Mouse (Mus musculus) stomach, postnatal 0 days (tissue): ENCODE results near the gene 2210408I21Rik. TPM values are rescaled to one million over a fixed set of nuclear protein-coding genes. Genes with fewer than 3 reads are reported as not detected.

ENCODE experiments used
- ATAC-seq: fragments of 200-750 bp; cut with Nextera tagmentation; 2 replicates; pipeline ENCODE4 v1.8.0; 2017; ENCODE audit not compliant: low FRiP score, low TSS enrichment
- DNase-seq: peaks from one replicate; pipeline ENCODE4 v3.0.0-alpha.2; 2016; ENCODE audit warnings: low spot score
- H3K27ac ChIP-seq: fragments of 300-500 bp; sonication (generic); replicated peaks from 2 replicates; pipeline ENCODE4 v1.5.1; 2014; ENCODE audit warnings: mild to moderate bottlenecking, control low read depth
- H3K27me3 ChIP-seq: fragments of 300-500 bp; sonication (generic); 2 replicates; pipeline ENCODE4 v1.6.1; 2014; ENCODE audit warnings: low read length; ENCODE audit not compliant: control insufficient read depth, insufficient read depth
- H3K36me3 ChIP-seq: fragments of 300-500 bp; sonication (generic); 2 replicates; pipeline ENCODE4 v1.6.1; 2014; ENCODE audit warnings: low read length, mixed read lengths; ENCODE audit not compliant: control insufficient read depth, insufficient read depth
- H3K4me1 ChIP-seq: fragments of 300-500 bp; sonication (generic); replicated peaks from 2 replicates; pipeline ENCODE4 v1.6.1; 2014; ENCODE audit warnings: antibody characterized with exemption; ENCODE audit not compliant: control insufficient read depth, insufficient read depth
- H3K4me2 ChIP-seq: fragments of 300-500 bp; sonication (generic); replicated peaks from 2 replicates; pipeline ENCODE4 v1.6.1; 2014; ENCODE audit warnings: low read depth, mild to moderate bottlenecking, control low read depth, moderate library complexity
- H3K4me3 ChIP-seq: fragments of 300-500 bp; sonication (generic); 2 replicates; pipeline ENCODE4 v1.5.1; 2014; ENCODE audit warnings: low read depth, low read length, control low read depth
- H3K9ac ChIP-seq: fragments of 300-500 bp; sonication (generic); 2 replicates; pipeline ENCODE4 v1.6.1; 2014; ENCODE audit warnings: mild to moderate bottlenecking, low read length, control low read depth, mixed read lengths
- H3K9me3 ChIP-seq: fragments of 300-500 bp; sonication (generic); 2 replicates; pipeline ENCODE4 v1.6.1; 2016; ENCODE audit warnings: low read length; ENCODE audit not compliant: control insufficient read depth
- CTCF ChIP-seq: IDR thresholded peaks from 2 replicates; pipeline ENCODE4 v1.5.1; 2016; ENCODE audit warnings: antibody characterized with exemption, low read depth, mild to moderate bottlenecking, moderate library complexity
- EP300 ChIP-seq: optimal IDR thresholded peaks from 2 replicates; pipeline ENCODE3; 2016; ENCODE audit warnings: antibody characterized with exemption
- WGBS: fragments of 180-500 bp; shearing (Covaris S2); extraction: QIAGEN DNeasy Blood & Tissue Kit; methylation state at CpG from one replicate; pipeline ENCODE4 v1.1.7; 2014; 5-methylcytosine and 5-hydroxymethylcytosine counted together
- polyA plus RNA-seq: library from polyadenylated mRNA; unstranded; fragments of >200 nt; fragmentation: Nextera tagmentation; extraction: Ambion mirVana; gene quantifications from 2 replicates; pipeline ENCODE4 v1.2.1, GENCODE M21; 2015

Gene 2210408I21Rik
- polyA plus RNA-seq, 1 experiment from 2014 or later = 4.7 TPM

GRCm38 (mm10) chr13:77262715-77263338, 127.5 kb downstream of the 2210408I21Rik start:
- H3K4me2 ChIP-seq = no peak overlapping the region

GRCm38 (mm10) chr13:77263400-77264179, 128.2 kb downstream of the 2210408I21Rik start:
- DNase-seq (no peak), ATAC-seq (no peak)

More at GRCm38 (mm10) chr13:77262715-77263338, 127.5 kb downstream of the 2210408I21Rik start:
- 37% methylated on average over 3 of the region's 3 CpGs for WGBS
- Histone ChIP-seq H3K4me3 (no peak overlapping the region), H3K4me1 (no peaks in the 10 kb centered on the region), H3K27me3 (no peaks in the 10 kb centered on the region), H3K27ac (no peak overlapping the region), H3K9me3 (no peaks in the 10 kb centered on the region), H3K36me3 (no peaks in the 10 kb centered on the region), H3K9ac (no peak overlapping the region)
- TF ChIP-seq CTCF = no peak
- TF ChIP-seq EP300 = no peak
- DNase-seq = no peak
- no peak for ATAC-seq

GRCm38 (mm10) chr13:77264481-77264880, 129.1 kb downstream of the 2210408I21Rik start:
- TF ChIP-seq CTCF (no peak), EP300 (no peak)
- Histone ChIP-seq H3K9me3 (no peaks in the 10 kb centered on the region), H3K4me1 (no peaks in the 10 kb centered on the region), H3K27me3 (no peaks in the 10 kb centered on the region), H3K4me3 (no peak overlapping the region), H3K27ac (no peak overlapping the region), H3K36me3 (no peaks in the 10 kb centered on the region), H3K4me2 (no peak overlapping the region), H3K9ac (no peak overlapping the region)
- no peak for DNase-seq
- 55% methylated on average over 1 of the region's 1 CpGs for WGBS
- ATAC-seq = no peak

More at GRCm38 (mm10) chr13:77263400-77264179, 128.2 kb downstream of the 2210408I21Rik start:
- Histone ChIP-seq H3K9ac (no peak overlapping the region), H3K9me3 (no peaks in the 10 kb centered on the region), H3K4me1 (no peaks in the 10 kb centered on the region), H3K27ac (no peak overlapping the region), H3K4me2 (no peak overlapping the region), H3K27me3 (no peaks in the 10 kb centered on the region), H3K36me3 (no peaks in the 10 kb centered on the region), H3K4me3 (no peak overlapping the region)
- WGBS = 69% methylated on average over 7 of the region's 7 CpGs
- no peak for TF ChIP-seq EP300
- TF ChIP-seq CTCF = no peak

- Histone ChIP-seq H3K9ac (no peak overlapping the region), H3K36me3 (no peaks in the 10 kb centered on the region), H3K9me3 (no peaks in the 10 kb centered on the region), H3K4me2 (no peak overlapping the region), H3K27ac (no peak overlapping the region), H3K27me3 (no peaks in the 10 kb centered on the region), H3K4me1 (no peaks in the 10 kb centered on the region), H3K4me3 (no peak overlapping the region)
- DNase-seq (no peak), ATAC-seq (no peak)
- TF ChIP-seq CTCF (no peak), EP300 (no peak)
- 62% methylated on average over 3 of the region's 3 CpGs for WGBS
These were observed 139.9 kb downstream of the 2210408I21Rik start for GRCm38 (mm10) chr13:77275172-77275747.

- H3K4me2 ChIP-seq = no peak overlapping the region
- no peak overlapping the region for H3K9ac ChIP-seq
- ATAC-seq = no peak
- H3K4me1 ChIP-seq = no peaks in the 10 kb centered on the region
- H3K9me3 ChIP-seq = no peaks in the 10 kb centered on the region
- no peaks in the 10 kb centered on the region for H3K27me3 ChIP-seq
- no peak for TF ChIP-seq CTCF
- no peak for TF ChIP-seq EP300
- DNase-seq = no peak
- no peak overlapping the region for H3K4me3 ChIP-seq
- H3K36me3 ChIP-seq = no peaks in the 10 kb centered on the region
- H3K27ac ChIP-seq = no peak overlapping the region
- 62% methylated on average over 7 of the region's 7 CpGs for WGBS
These were observed 143.5 kb downstream of the 2210408I21Rik start for GRCm38 (mm10) chr13:77278659-77279413.
